Comparison of ENCODE assay signal across 8 mouse cellular contexts in genomic region chr17:64599916-64600315, GRCm38 (mm10). TPM values are rescaled to one million over a fixed set of nuclear protein-coding genes. Genes with fewer than 3 reads are reported as not detected.
DNase-seq lines count a peak whose midpoint lies in the region; ATAC-seq and TF ChIP-seq lines count a peak whose summit lies in the region.

No protein-coding gene starts in this region.

- H3K27ac ChIP-seq in hindbrain, embryonic 16.5 days (ENCODE audit: low read depth, low read length): peak overlapping the region; percentile 83
- H3K27ac ChIP-seq in liver, embryonic 14.5 days: peak overlapping the region; percentile 26; the same call in 1 of the 2 replicates
- H3K27ac ChIP-seq in neural tube, embryonic 15.5 days (replicated peaks): peak overlapping the region; percentile 88

- DNase-seq in embryo, embryonic 10 days (ENCODE audit: low spot score): peak; percentile 40
- DNase-seq in embryo, embryonic 9.5 days (ENCODE audit: extremely low spot score): no peak
- peak; percentile 79 for DNase-seq in A20 (ENCODE audit: low read depth, low spot score)
- peak; percentile 55 for DNase-seq in embryo, embryonic 10.5 days (ENCODE audit: low spot score)
- DNase-seq in liver, embryonic 14.5 days (ENCODE audit: low read depth in 3 of 3, low spot score in 3 of 3): no peak
- no peak for DNase-seq in urinary bladder, postnatal 25 days (ENCODE audit: low spot score)

- no peaks in the 10 kb centered on the region for H3K9me3 ChIP-seq in hindbrain, embryonic 16.5 days (ENCODE audit: control insufficient read depth, low read length)
- no peaks in the 10 kb centered on the region for H3K9me3 ChIP-seq in liver, embryonic 14.5 days (ENCODE audit: control insufficient read depth, low read length)
- H3K9me3 ChIP-seq in neural tube, embryonic 15.5 days (replicated peaks): no peaks in the 10 kb centered on the region

- TF ChIP-seq EP300 in liver, embryonic 14.5 days (IDR thresholded peaks at IDR 0.05; ENCODE audit: low read depth): no peak

- peak overlapping the region; percentile 90 for H3K4me3 ChIP-seq in hindbrain, embryonic 16.5 days (ENCODE audit: low read length)
- H3K4me3 ChIP-seq in liver, embryonic 14.5 days (ENCODE audit: insufficient read depth in 1 of 2, low read depth in 2 of 2, low read length in 2 of 2): peak overlapping the region; percentile 33 to 78; a peak in 2 of 4 replicates
- H3K4me3 ChIP-seq in neural tube, embryonic 15.5 days (replicated peaks): peak overlapping the region; percentile 80

- H3K9ac ChIP-seq in hindbrain, embryonic 16.5 days (ENCODE audit: low read depth, low read length): peak overlapping the region; percentile 87
- H3K9ac ChIP-seq in liver, embryonic 14.5 days (replicated peaks): peak overlapping the region; percentile 41
- H3K9ac ChIP-seq in neural tube, embryonic 15.5 days (replicated peaks): peak overlapping the region; percentile 81

- H3K4me2 ChIP-seq in hindbrain, embryonic 16.5 days (ENCODE audit: low read length): peak overlapping the region; percentile 83
- H3K4me2 ChIP-seq in liver, embryonic 14.5 days (ENCODE audit: low read depth): peak overlapping the region; percentile 88
- H3K4me2 ChIP-seq in neural tube, embryonic 15.5 days: peak overlapping the region; percentile 95

- TF ChIP-seq CTCF in liver, embryonic 14.5 days (IDR thresholded peaks at IDR 0.05; ENCODE audit: low read depth): peak; percentile 21; the same call in 1 of the 2 replicates

- no peaks in the 10 kb centered on the region for H3K36me3 ChIP-seq in hindbrain, embryonic 16.5 days (ENCODE audit: control insufficient read depth, insufficient read depth, low read length)
- no peaks in the 10 kb centered on the region for H3K36me3 ChIP-seq in liver, embryonic 14.5 days (replicated peaks; ENCODE audit: control insufficient read depth, insufficient read depth, low read depth)
- no peaks in the 10 kb centered on the region for H3K36me3 ChIP-seq in neural tube, embryonic 15.5 days

- WGBS in hindbrain, embryonic 16.5 days: 36% methylated on average over 4 of the region's 4 CpGs
- WGBS in liver, embryonic 14.5 days (ENCODE audit: insufficient replicate concordance): 33% methylated on average over 4 of the region's 4 CpGs
- 41% methylated on average over 4 of the region's 4 CpGs for WGBS in neural tube, embryonic 15.5 days

- peak; percentile 30; the same call in 1 of the 2 replicates for ATAC-seq in hindbrain, embryonic 16.5 days
- no peak for ATAC-seq in liver, embryonic 14.5 days (ENCODE audit: insufficient read depth)
- no peak; the same call in 1 of the 2 replicates for ATAC-seq in neural tube, embryonic 15.5 days (ENCODE audit: low FRiP score)

- H3K27me3 ChIP-seq in hindbrain, embryonic 16.5 days (replicated peaks; ENCODE audit: control insufficient read depth, insufficient read depth, low read length): no peaks in the 10 kb centered on the region
- no peaks in the 10 kb centered on the region; the same call in 1 of the 2 replicates for H3K27me3 ChIP-seq in liver, embryonic 14.5 days (ENCODE audit: control insufficient read depth, insufficient read depth, low read length)
- no peaks in the 10 kb centered on the region for H3K27me3 ChIP-seq in neural tube, embryonic 15.5 days (replicated peaks)

- peaks cover 9% of the 10 kb centered on the region for H3K4me1 ChIP-seq in hindbrain, embryonic 16.5 days (ENCODE audit: control insufficient read depth, insufficient read depth, low read depth, low read length)
- peaks cover 6 to 17% of the 10 kb centered on the region in 2 experiments; a peak in 3 of 4 replicates for H3K4me1 ChIP-seq in liver, embryonic 14.5 days (replicated peaks; ENCODE audit: control insufficient read depth in 2 of 2, insufficient read depth in 2 of 2, low read length in 1 of 2)
- peaks cover 38% of the 10 kb centered on the region for H3K4me1 ChIP-seq in neural tube, embryonic 15.5 days

RNA-seq across cellular contexts. Expression of gene Man2a1, which starts 0.6 kb away (rescaled TPM):
- polyA plus RNA-seq in hindbrain, embryonic 16.5 days (2015; fragmentation: Nextera tagmentation; extraction: Ambion mirVana): 4.1 and 5.3 TPM in 2 replicates
- polyA plus RNA-seq in liver, embryonic 14.5 days (2012; rRNA removed): 7.2 and 9.1 TPM in 2 replicates
- 3.2 and 3.7 TPM in 2 replicates for polyA plus RNA-seq in liver, embryonic 14.5 days (2014; fragmentation: Nextera tagmentation; extraction: Ambion mirVana)
- polyA plus RNA-seq in neural tube, embryonic 15.5 days (2015; fragmentation: Nextera tagmentation; extraction: Ambion mirVana): 5.4 and 9.0 TPM in 2 replicates

Comparison
In these comparisons a context has a peak if more than half of its experiments do, and no peak if none do; other contexts are left out.
1. DNase-seq: peak in embryo, embryonic 10 days (single experiment), A20 (single experiment) and embryo, embryonic 10.5 days (single experiment); none in embryo, embryonic 9.5 days (single experiment), liver, embryonic 14.5 days (0 of 3) and urinary bladder, postnatal 25 days (single experiment).
2. H3K27ac ChIP-seq: peak in every context shown above with its lines; median percentile 88 in neural tube, embryonic 15.5 days; 83 in hindbrain, embryonic 16.5 days; 26 in liver, embryonic 14.5 days.
3. Peak in every context shown above with its lines, with median percentiles within 50 percentile points of each other: H3K4me2 ChIP-seq, H3K4me3 ChIP-seq and H3K9ac ChIP-seq.